In the genomic region with DNA sequence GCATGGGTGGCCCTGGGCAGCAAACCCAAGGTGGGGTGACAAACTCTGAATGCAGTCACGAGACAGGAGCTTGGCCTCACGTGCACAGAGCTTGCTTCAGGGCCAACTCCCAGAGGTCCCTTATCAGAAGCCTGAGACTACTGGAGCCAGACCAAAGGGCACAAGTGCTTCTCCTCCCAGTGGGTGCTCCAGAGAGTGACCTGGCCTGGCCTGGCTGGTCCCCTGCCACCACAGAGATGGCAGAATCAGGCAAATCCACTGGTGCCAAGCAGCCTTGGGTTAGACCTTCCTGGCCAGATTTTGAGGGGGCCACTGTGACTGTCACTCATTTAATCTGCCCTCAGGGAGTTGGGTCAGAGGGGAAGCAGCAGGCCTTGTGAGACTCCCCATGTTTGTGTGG, we compare ENCODE assay signal across 9 mouse cellular contexts. TPM values are rescaled to one million over a fixed set of nuclear protein-coding genes. Genes with fewer than 3 reads are reported as not detected.
DNase-seq lines count a peak whose midpoint lies in the region; ATAC-seq and TF ChIP-seq lines count a peak whose summit lies in the region.
"Had no signal": no experiment of that assay in that cellular context is flagged by ENCODE, and none has a peak within 500 bp of the region (broad histone marks: within the 10 kb centered on the region; RNA-seq: fewer than 3 reads in every experiment).

No protein-coding gene starts in this region.

- H3K4me2 ChIP-seq in CH12.LX (ENCODE audit: insufficient read depth, low read depth, poor library complexity, severe bottlenecking), result no peak overlapping the region
- H3K4me2 ChIP-seq in lung, embryonic 14.5 days, result no peak overlapping the region

- dilution Hi-C loops in CH12.LX (cut with MboI; ENCODE audit: extremely low pct_ligation_motif_present, extremely low pct_unique_long_range_greater_than_20kb, low sequenced_read_pairs), result no loop called here

- no peak for TF ChIP-seq EP300 in CH12.LX (IDR thresholded peaks at IDR 0.05; ENCODE audit: low read length)

- intact Hi-C loops in heart, postnatal 14 days (cut with DNase I), result no loop called here
- intact Hi-C loops in left cerebral cortex, postnatal 25 days (cut with DNase I), result loop anchor here (5.0 kb wide), 1 partner anchor 39 kb away; no protein-coding TSS in a partner anchor

- no peak overlapping the region for H3K4me3 ChIP-seq in CH12.LX (replicated peaks in 1 of 3; ENCODE audit: low read depth in 2 of 3, low read length in 2 of 3, poor library complexity in 1 of 3)
- no peak overlapping the region for H3K4me3 ChIP-seq in lung, embryonic 14.5 days (ENCODE audit: low read depth, low read length)

- H3K36me3 ChIP-seq in CH12.LX (replicated peaks in 1 of 2; ENCODE audit: control insufficient read depth in 1 of 2, insufficient read depth in 1 of 2, low read length in 1 of 2), result no peaks in the 10 kb centered on the region
- H3K36me3 ChIP-seq in lung, embryonic 14.5 days (ENCODE audit: insufficient read depth), result no peaks in the 10 kb centered on the region

- no peak overlapping the region for H3K9ac ChIP-seq in CH12.LX (ENCODE audit: insufficient read depth, low read depth)
- no peak overlapping the region for H3K9ac ChIP-seq in lung, embryonic 14.5 days

- H3K27ac ChIP-seq in CH12.LX (ENCODE audit: insufficient read depth, low read depth), result no peak overlapping the region
- peak overlapping the region; percentile 33; the same call in 1 of the 2 replicates for H3K27ac ChIP-seq in lung, embryonic 14.5 days (ENCODE audit: low read depth)

- peaks cover 3% of the 10 kb centered on the region for H3K27me3 ChIP-seq in CH12.LX (replicated peaks)
- H3K27me3 ChIP-seq in lung, embryonic 14.5 days (ENCODE audit: insufficient read depth, low read length), result no peaks in the 10 kb centered on the region
- H3K27me3 ChIP-seq: Patski had no signal

- peaks cover 9 to 18% of the 10 kb centered on the region in 2 experiments for H3K4me1 ChIP-seq in CH12.LX (ENCODE audit: control insufficient read depth in 1 of 2, insufficient read depth in 2 of 2)
- H3K4me1 ChIP-seq in lung, embryonic 14.5 days (ENCODE audit: insufficient read depth), result no peaks in the 10 kb centered on the region

- TF ChIP-seq POLR2A in CH12.LX (IDR thresholded peaks at IDR 0.05; ENCODE audit: low read depth, low read length), result no peak

- DNase-seq in CH12.LX (ENCODE audit: extremely low read depth), result no peak
- peak; percentile 79 for DNase-seq in adrenal gland, postnatal 10 days
- peak; percentile 35 to 63 for DNase-seq in heart, postnatal 14 days
- DNase-seq in lung, embryonic 14.5 days, result no peak
- DNase-seq in left cerebral cortex, postnatal 25 days (ENCODE audit: low spot score in 2 of 2), result no peak
- DNase-seq in neural tube, embryonic 10.5 days (ENCODE audit: extremely low spot score, low spot score), result no peak
- DNase-seq in right cerebral cortex, postnatal 14 days, result no peak
- DNase-seq in layer of hippocampus, postnatal 10 days (ENCODE audit: low spot score in 2 of 2), result no peak

- no peaks in the 10 kb centered on the region for H3K9me3 ChIP-seq in CH12.LX (replicated peaks; ENCODE audit: low read length)
- H3K9me3 ChIP-seq in lung, embryonic 14.5 days (ENCODE audit: low read depth, low read length), result no peaks in the 10 kb centered on the region

- 63% methylated on average over 2 of the region's 2 CpGs for WGBS in lung, embryonic 14.5 days

- ATAC-seq in lung, embryonic 14.5 days (ENCODE audit: insufficient read depth), result no peak
- ATAC-seq: Patski had no signal

- no peak for TF ChIP-seq RAD21 in CH12.LX (IDR thresholded peaks at IDR 0.05; ENCODE audit: low read depth, low read length)

- no peak for TF ChIP-seq CTCF in CH12.LX (conservative IDR thresholded peaks at IDR 0.05 in 1 of 2, IDR thresholded peaks at IDR 0.05 in 1 of 2; ENCODE audit: low read depth in 2 of 2, low read length in 2 of 2)
- no peak for TF ChIP-seq CTCF in lung, embryonic 14.5 days (IDR thresholded peaks at IDR 0.05; ENCODE audit: low read depth)

- in situ Hi-C loops in CH12.LX (cut with MboI; ENCODE audit: low pct_ligation_motif_present, low pct_unique_long_range_greater_than_20kb, low sequenced_read_pairs), result no loop called here

- no peaks in the 10 kb centered on the region for H3K79me2 ChIP-seq in CH12.LX (replicated peaks; ENCODE audit: control insufficient read depth, extremely low read depth, insufficient read depth, poor library complexity, severe bottlenecking)

TF ChIP-seq in CH12.LX, 34 proteins besides CTCF, POLR2A, EP300 and RAD21:
- TF ChIP-seq BHLHE40 (IDR thresholded peaks at IDR 0.05; ENCODE audit: low read depth, low read length) (peak; percentile 73), TCF12 (IDR thresholded peaks at IDR 0.05; ENCODE audit: low read depth, low read length) (no peak)

RNA-seq across cellular contexts. Expression of a gene that starts 8.5 kb away (rescaled TPM):
- 0.13 TPM in 1 of 2 replicates, not detected in the other for total RNA-seq in CH12.LX (2012; rRNA removed)
- total RNA-seq in CH12.LX (2014; rRNA removed), result 0.24 TPM in 1 of 2 replicates, not detected in the other
- 0.16 TPM in 1 of 2 replicates, not detected in the other for polyA plus RNA-seq in CH12.LX (2012; ENCODE audit: insufficient read length, low read depth)
- total RNA-seq in adrenal gland, postnatal 10 days (2021), result 1 to 10 TPM in 1 of 2 experiments, under 1 TPM in 1; 0.60 to 1.1 TPM
- under 1 TPM in 1 of 2 experiments, not detected in 1; 0.27 TPM for total RNA-seq in heart, postnatal 14 days (2021)
- polyA plus RNA-seq in lung, embryonic 14.5 days (2014; fragmentation: Nextera tagmentation; extraction: Ambion mirVana), result 0.42 and 0.60 TPM in 2 replicates
- 1 to 10 TPM; 1.1 to 2.3 TPM for total RNA-seq in left cerebral cortex, postnatal 25 days (2021)
- 1 to 10 TPM in 1 of 2 experiments, under 1 TPM in 1; 0.91 to 1.6 TPM for total RNA-seq in layer of hippocampus, postnatal 10 days (2021)
- polyA plus RNA-seq: Patski had no signal

RNA-seq across cellular contexts. Expression of a gene that starts 32.5 kb away (rescaled TPM):
- total RNA-seq in CH12.LX (2012; rRNA removed), result 0.88 and 1.6 TPM in 2 replicates
- 0.45 and 0.50 TPM in 2 replicates for total RNA-seq in CH12.LX (2014; rRNA removed)
- polyA plus RNA-seq in CH12.LX (2012; ENCODE audit: insufficient read length, low read depth), result 0.90 and 0.97 TPM in 2 replicates
- total RNA-seq in adrenal gland, postnatal 10 days (2021), result 10 to 100 TPM in 1 of 2 experiments, 1 to 10 TPM in 1; 8.7 to 10.4 TPM
- total RNA-seq in heart, postnatal 14 days (2021), result 1 to 10 TPM; 7.8 to 8.0 TPM
- polyA plus RNA-seq in lung, embryonic 14.5 days (2014; fragmentation: Nextera tagmentation; extraction: Ambion mirVana), result 11.2 and 11.3 TPM in 2 replicates
- total RNA-seq in left cerebral cortex, postnatal 25 days (2021), result 10 to 100 TPM; 22.2 to 29.9 TPM
- 10 to 100 TPM; 15.1 to 16.4 TPM for total RNA-seq in layer of hippocampus, postnatal 10 days (2021)

RNA-seq across cellular contexts. Expression of a gene that starts 47.8 kb away (rescaled TPM):
- total RNA-seq in CH12.LX (2012; rRNA removed), result 63.1 and 65.0 TPM in 2 replicates
- total RNA-seq in CH12.LX (2014; rRNA removed), result 72.7 and 74.2 TPM in 2 replicates
- polyA plus RNA-seq in CH12.LX (2012; ENCODE audit: insufficient read length, low read depth), result 97.9 and 132 TPM in 2 replicates
- 10 to 100 TPM; 59.0 to 63.9 TPM for total RNA-seq in adrenal gland, postnatal 10 days (2021)
- total RNA-seq in heart, postnatal 14 days (2021), result 10 to 100 TPM; 40.1 to 45.9 TPM
- 108 and 112 TPM in 2 replicates for polyA plus RNA-seq in lung, embryonic 14.5 days (2014; fragmentation: Nextera tagmentation; extraction: Ambion mirVana)
- total RNA-seq in left cerebral cortex, postnatal 25 days (2021), result 10 to 100 TPM; 57.6 to 58.1 TPM
- total RNA-seq in layer of hippocampus, postnatal 10 days (2021), result 10 to 100 TPM; 56.4 to 63.5 TPM

Comparison
In these comparisons a context has a peak if more than half of its experiments do, and no peak if none do; other contexts are left out.
1. DNase-seq: peak in adrenal gland, postnatal 10 days (single experiment) and heart, postnatal 14 days (2 of 2); none in CH12.LX (single experiment), lung, embryonic 14.5 days (single experiment), left cerebral cortex, postnatal 25 days (0 of 2), neural tube, embryonic 10.5 days (single experiment), right cerebral cortex, postnatal 14 days (single experiment) and layer of hippocampus, postnatal 10 days (0 of 2).